Mouse (Mus musculus): ENCODE data around the gene Atf4.

DNA sequence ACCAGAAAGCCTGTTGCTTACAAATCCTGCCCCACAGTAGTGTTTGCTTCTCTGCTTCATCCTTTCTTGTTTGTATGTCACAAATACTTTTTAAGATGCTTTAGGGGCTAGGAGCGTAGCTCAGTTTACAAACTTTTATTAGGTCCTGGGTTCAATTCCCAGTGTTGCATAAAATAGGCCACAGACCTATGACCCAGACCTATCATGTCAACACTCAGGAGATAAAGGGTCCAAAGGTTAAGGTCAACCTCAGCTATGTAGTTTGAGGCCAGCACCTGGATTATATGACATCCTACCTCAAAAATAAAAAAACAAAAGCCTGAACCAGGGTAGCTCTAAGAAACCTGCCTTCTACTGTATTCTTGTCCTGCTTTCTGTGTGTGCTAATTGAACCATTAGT, 6.4 kb upstream of the Atf4 start:
- TF ChIP-seq POLR2A (IDR thresholded peaks at IDR 0.05; ENCODE audit: low read depth, low read length), result no peak
- TF ChIP-seq CTCF (IDR thresholded peaks at IDR 0.05; ENCODE audit: borderline replicate concordance, insufficient read depth, low read length), result no peak
